Comparison of ENCODE assay signal across 22 mouse cellular contexts in the genomic region with DNA sequence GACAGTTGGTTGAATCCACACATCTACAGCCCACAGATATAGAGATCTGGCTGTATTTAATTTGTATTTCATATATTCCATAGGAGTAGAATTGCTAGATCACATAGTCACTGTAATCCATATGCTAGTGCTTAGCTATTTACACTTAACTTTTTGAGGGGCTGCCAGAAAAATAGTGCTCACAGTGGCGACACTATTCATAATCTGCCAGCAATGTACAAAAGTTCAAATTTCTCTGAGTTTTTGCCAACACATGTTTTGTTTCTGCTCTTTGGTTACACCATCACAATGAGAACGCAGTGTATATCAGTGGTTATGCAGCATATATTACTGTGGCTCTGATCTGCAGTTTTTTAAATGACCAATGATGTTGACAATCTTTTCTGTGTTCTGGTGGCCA.
"Had no signal": no experiment of that assay in that cellular context is flagged by ENCODE, and none has a peak within 500 bp of the region (broad histone marks: within the 10 kb centered on the region; RNA-seq: fewer than 3 reads in every experiment).

No protein-coding gene starts in this region.

- DNase-seq: kidney, adult 2 months; kidney, postnatal 10 days; kidney, postnatal 36 days; layer of hippocampus, postnatal 36 days; lung, adult 18-20 months; right cerebral cortex, adult 18-20 months; right cerebral cortex, postnatal 14 days; right cerebral cortex, postnatal 4 days; thymus, adult 2 months; thymus, postnatal 14 days; thymus, postnatal 4 days had no signal

- H3K9me3 ChIP-seq: kidney, embryonic 15.5 days; midbrain, embryonic 12.5 days; midbrain, embryonic 15.5 days; neural tube, embryonic 12.5 days; neural tube, embryonic 15.5 days had no signal

- ATAC-seq: intestine, postnatal 0 days; midbrain, embryonic 15.5 days had no signal

- H3K27ac ChIP-seq: kidney, embryonic 15.5 days; left cerebral cortex, adult 2 months; liver, embryonic 14.5 days; macrophage; midbrain, embryonic 12.5 days; midbrain, embryonic 15.5 days; neural tube, embryonic 12.5 days; neural tube, embryonic 15.5 days; stomach, postnatal 0 days had no signal

- H3K4me1 ChIP-seq: kidney, embryonic 15.5 days; midbrain, embryonic 12.5 days; midbrain, embryonic 15.5 days; neural tube, embryonic 12.5 days; neural tube, embryonic 15.5 days had no signal

- H3K36me3 ChIP-seq: kidney, embryonic 15.5 days; midbrain, embryonic 12.5 days; midbrain, embryonic 15.5 days; neural tube, embryonic 12.5 days; neural tube, embryonic 15.5 days had no signal

- H3K4me2 ChIP-seq: kidney, embryonic 15.5 days; liver, embryonic 11.5 days; midbrain, embryonic 12.5 days; midbrain, embryonic 15.5 days; neural tube, embryonic 12.5 days; neural tube, embryonic 15.5 days had no signal

- H3K4me3 ChIP-seq: kidney, embryonic 15.5 days; left cerebral cortex, adult 2 months; midbrain, embryonic 12.5 days; midbrain, embryonic 15.5 days; neural tube, embryonic 12.5 days; neural tube, embryonic 15.5 days had no signal

- H3K9ac ChIP-seq: kidney, embryonic 15.5 days; liver, embryonic 14.5 days; midbrain, embryonic 12.5 days; midbrain, embryonic 15.5 days; neural tube, embryonic 12.5 days; neural tube, embryonic 15.5 days had no signal

- H3K27me3 ChIP-seq: kidney, embryonic 15.5 days; midbrain, embryonic 12.5 days; midbrain, embryonic 15.5 days; neural tube, embryonic 12.5 days; neural tube, embryonic 15.5 days had no signal
